Mouse (Mus musculus): ENCODE results near the gene Kdm6b.

DNA sequence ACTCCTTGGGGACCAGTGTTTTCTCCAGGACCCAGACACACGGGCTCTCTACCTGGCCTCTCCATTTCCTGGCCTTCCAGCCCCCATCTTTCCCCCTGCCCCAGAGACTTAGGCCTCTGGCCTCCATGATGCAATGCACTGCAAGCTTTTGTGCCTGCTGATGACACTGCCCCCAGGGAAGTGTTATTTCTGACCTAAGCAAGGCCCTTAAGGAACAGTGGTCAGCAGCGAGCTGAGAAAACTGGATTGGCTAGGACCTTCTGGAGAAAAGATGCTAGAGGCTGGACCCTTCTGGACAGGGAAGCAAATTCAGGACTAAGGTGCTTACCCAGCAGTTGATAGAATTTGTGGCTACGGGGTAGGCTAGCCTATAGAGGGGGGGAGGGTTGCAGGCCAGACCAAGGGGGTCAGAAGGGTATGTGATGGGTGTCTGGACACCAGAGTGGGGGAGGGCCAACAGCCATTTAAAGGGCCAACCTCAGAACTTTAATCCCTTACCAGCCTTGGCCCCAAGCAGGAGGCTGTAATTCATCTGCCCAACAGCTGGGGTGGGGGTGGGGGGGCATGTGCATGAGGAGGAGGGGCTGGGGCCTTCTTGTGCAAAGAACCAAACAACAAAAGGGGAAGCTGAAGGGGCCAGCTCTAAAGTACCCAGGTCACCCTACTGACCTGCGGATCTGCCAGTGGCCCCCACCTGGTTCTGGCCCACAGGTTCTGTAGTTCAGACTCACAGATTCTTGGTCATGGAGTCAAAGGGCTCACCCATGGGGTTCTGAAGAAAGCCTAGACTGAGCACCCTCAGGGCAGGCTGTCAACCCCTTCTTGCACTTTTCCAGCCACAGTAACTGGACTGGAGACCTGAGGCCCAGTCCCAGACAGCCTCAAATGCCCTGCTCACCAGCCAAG lies 1.2 kb upstream of the Kdm6b start:
- TF ChIP-seq CTCF (IDR thresholded peaks at IDR 0.05; ENCODE audit: low read depth) (no peak), EP300 (optimal IDR thresholded peaks at IDR 0.05) (no peak)
